Mouse (Mus musculus): ENCODE measurements around the gene Exoc3l2.

- TF ChIP-seq CTCF (IDR thresholded peaks at IDR 0.05; ENCODE audit: borderline replicate concordance, control insufficient read depth, extremely low read depth, insufficient read depth, low read length, poor library complexity): no peak
- no peak for TF ChIP-seq POLR2A (IDR thresholded peaks at IDR 0.05; ENCODE audit: control insufficient read depth, extremely low read depth, insufficient read depth, low read length, poor library complexity)
Observed at GRCm38 (mm10) chr7:19429726-19430125, 33.4 kb upstream of the Exoc3l2 start.

Data from thymus, adult 2 months (tissue).